Mouse (Mus musculus) retina, postnatal 1 day (tissue): ENCODE data around the gene Asz1.
A peak's percentile ranks its signal among the peaks of the same experiment; 100 is the strongest.

Experiments used
- DNase-seq: peaks from one replicate; pipeline ENCODE4 v3.0.0-alpha.2; 2012

Gene Asz1

DNA sequence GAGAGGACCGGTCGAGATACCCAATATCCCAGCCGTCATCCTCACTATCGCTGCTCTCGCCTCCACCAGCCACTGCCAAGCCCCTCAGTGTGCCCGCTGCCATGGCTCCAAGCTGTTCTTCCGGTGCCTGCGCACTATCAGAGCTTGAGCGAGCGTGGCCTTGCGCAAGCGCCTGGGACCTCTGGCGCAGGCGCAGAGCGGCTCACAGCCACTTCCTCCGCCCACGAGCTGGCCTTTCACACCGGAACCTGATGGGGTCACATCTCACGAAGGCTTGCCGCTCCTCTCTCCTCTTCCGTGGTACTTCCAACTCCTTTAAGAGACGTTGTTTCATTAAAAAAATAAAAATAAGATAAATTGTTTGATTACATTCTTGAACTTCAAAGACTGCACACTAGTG is at the start of gene Asz1:
TSS of gene Asz1 (minus strand) at position 128 of the 400 bp plus-strand sequence.
- DNase-seq = no peak

DNA sequence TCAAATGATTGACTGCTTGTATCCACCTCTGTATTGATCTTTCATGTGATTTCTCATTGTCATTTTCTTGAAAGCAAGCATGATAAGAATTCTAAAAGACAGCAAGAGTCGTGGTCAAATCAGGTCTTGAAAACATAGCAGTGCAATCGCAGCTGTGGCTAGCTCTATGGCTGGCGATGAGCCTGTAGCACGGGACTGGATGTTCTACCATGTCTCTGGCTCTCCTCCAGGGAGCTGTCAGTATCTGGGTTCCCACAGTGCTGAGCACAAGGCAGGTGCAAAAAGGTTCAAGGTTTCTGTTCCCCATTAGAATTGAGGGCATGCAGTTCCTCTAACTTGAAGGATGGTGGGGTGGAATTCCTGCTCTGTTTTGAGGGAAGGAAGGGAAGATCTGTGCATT is 44.2 kb upstream of the Asz1 start:
- DNase-seq = no peak

GRCm38 (mm10) chr6:18135246-18135645 is 26.4 kb upstream of the Asz1 start:
- no peak for DNase-seq

- DNase-seq = no peak
These were observed 19.2 kb upstream of the Asz1 start for GRCm38 (mm10) chr6:18128059-18128458.

- DNase-seq = no peak
These were observed 18.5 kb upstream of the Asz1 start for GRCm38 (mm10) chr6:18127206-18127983.

DNA sequence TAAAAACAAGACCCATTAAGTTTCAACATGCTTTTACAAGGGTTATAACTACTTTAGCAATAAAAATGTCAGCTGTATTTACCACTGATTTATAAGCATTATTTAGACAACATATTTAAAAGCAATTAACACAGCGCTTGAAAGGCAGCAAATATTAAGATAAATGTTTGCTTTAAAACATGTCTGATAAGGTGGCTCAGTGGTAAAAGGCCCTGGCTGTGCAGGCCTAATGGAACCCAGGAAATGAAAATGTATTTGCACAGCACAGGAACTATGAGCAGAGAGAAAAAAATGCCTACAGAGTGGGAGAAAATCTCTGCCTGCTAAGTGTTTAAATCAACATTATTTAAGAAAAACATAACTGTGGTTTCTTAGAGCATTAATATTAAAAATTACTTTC is 12.0 kb downstream of the Asz1 start:
- DNase-seq = no peak

- DNase-seq = no peak
These were observed 19.8 kb downstream of the Asz1 start for GRCm38 (mm10) chr6:18089098-18089497.

- DNase-seq = peak; percentile 50
These were observed 21.6 kb downstream of the Asz1 start for GRCm38 (mm10) chr6:18087160-18087804.

DNA sequence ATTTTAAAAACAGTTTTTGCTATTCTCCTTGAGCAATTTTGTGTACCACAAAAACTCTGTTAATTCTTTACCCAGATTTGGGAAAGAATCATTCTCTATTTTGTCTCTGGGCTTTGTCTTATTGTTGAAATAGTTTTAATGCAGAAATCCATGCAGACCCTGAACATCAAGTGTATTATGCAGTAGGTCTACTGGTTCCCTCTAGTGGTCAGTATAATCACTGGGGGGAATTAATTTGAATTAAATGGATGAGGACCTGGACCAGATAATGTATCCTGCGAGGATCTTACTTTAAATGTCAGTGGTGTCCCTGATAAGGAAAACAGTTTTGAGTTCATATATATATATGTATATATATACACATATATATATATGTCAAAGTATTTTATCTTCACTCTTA is 30.2 kb downstream of the Asz1 start:
- DNase-seq = peak; percentile 49

DNA sequence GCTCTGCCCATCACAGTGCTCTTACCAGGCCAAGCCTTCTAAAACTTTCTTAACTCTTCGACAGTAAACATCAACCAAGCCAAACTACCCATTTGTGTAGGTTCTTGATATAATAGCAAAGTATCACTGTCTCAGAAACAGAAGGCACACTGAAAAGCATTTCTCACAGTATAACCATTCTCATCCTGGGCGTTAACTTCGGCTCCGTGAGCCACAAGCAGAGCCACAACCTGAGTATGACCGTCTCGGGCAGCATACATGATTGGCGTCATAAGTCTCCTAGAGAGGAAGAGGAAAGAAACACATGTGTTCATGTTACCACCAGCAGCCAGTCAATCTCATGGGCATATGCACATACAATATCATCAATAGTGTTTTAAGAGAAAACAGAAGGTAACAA is 31.9 kb downstream of the Asz1 start:
- no peak for DNase-seq

DNA sequence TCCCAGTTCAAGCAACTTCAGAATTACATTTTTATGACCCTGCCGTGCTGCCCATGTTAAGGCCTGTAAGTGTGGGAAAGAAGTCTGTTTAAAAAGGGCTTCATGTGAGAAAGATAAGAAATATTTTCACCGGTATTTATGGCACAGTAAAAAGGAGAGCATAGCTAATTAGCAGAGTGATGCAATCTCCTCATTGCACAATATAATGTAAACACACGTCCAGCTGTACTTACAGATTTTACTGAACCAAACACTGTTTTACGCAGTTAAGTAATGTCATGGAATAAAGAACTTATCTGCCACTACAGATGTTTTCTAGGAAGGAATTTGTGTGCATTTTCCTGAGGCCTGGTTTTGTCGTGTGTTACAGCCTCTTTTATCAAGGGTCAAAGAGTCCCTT is 32.3 kb downstream of the Asz1 start:
- DNase-seq = no peak

DNA sequence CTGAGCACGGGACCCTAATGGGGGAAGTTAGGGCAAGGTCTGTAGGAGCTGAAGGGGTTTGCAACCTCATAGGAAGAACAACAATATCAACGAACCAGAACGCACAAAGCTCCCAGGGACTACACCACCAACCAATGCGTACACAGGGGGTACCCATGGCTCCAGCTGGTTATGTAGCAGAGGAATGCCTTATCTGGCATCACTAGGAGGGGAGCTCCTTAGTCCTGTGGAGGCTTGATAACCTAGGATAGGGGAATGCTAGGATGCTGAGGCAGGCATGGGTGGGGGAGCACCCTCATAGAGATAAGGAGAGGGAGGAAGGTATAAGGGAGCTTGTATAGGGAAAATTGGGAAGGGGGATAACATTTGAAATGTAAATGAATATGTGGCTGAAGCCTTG is 51.0 kb downstream of the Asz1 start:
- no peak for DNase-seq

DNA sequence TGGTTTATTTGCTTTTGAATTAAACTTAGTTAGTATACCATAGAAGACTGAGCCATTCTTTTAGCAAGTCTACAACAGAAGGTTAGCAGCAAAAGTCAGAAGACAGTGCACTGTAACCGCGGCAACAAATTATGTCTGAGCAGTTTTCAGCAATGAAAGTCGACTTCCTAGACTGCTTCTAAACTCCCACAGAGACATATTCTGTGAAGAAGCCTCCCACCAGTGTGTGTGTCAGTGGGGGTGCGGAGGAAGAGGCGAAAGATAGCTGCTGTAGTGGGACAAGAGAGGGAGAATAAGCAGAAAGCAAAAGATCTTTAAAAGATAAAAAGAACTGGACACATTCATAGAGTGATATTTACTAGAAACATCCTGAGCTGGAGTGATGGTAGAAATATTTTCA is 57.2 kb downstream of the Asz1 start:
- no peak for DNase-seq

- no peak for DNase-seq
These were observed 64.6 kb downstream of the Asz1 start for GRCm38 (mm10) chr6:18044299-18044698.

- no peak for DNase-seq
These were observed 65.7 kb downstream of the Asz1 start for GRCm38 (mm10) chr6:18043172-18043571.

DNA sequence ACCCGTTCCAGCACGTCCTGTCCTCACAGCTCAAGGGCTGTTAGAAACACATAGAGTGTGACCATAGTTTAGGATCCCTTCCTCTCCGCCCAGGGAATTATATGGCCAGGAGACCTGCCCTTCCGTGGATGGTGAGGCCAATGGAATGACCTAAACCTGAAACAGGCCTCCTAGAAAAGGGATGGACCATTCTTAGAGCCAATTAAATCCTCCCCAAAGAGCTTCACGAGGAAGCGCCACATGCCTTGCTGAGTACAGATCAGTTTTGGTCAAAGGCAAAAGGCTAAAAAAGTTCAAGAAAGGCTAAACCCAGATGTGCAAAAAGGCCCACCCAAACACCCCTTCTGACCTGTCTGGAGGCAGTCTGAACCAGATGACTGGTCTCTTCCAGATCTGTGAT is 76.6 kb downstream of the Asz1 start:
- DNase-seq = no peak

DNA sequence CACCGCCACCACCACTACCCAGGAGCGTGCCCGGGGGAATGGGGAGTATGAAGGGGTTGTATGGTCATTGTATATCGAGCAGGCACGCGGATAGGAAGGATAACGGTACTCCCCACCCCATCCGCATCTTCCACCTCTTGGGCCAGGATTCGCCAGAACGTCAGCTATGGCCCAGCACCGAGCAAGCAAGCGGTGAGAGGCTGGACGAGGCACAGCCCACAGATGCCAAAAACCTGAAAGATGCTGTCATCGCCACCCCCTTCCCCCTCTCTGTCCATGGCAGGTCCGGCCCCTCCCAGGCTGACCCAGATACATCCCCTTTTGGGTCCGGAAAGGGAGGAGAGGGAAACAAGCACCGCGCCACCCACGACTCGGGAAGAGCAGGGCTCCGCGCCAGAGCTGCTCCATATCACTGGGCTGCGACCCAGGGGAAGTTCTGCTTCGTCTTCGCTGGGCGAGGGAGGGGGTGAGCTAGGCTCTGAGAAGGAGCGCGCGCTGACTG is 77.3 kb downstream of the Asz1 start:
- DNase-seq = peak; percentile 62

- peak; percentile 19 for DNase-seq
These were observed 77.9 kb downstream of the Asz1 start for GRCm38 (mm10) chr6:18030868-18031508.

DNA sequence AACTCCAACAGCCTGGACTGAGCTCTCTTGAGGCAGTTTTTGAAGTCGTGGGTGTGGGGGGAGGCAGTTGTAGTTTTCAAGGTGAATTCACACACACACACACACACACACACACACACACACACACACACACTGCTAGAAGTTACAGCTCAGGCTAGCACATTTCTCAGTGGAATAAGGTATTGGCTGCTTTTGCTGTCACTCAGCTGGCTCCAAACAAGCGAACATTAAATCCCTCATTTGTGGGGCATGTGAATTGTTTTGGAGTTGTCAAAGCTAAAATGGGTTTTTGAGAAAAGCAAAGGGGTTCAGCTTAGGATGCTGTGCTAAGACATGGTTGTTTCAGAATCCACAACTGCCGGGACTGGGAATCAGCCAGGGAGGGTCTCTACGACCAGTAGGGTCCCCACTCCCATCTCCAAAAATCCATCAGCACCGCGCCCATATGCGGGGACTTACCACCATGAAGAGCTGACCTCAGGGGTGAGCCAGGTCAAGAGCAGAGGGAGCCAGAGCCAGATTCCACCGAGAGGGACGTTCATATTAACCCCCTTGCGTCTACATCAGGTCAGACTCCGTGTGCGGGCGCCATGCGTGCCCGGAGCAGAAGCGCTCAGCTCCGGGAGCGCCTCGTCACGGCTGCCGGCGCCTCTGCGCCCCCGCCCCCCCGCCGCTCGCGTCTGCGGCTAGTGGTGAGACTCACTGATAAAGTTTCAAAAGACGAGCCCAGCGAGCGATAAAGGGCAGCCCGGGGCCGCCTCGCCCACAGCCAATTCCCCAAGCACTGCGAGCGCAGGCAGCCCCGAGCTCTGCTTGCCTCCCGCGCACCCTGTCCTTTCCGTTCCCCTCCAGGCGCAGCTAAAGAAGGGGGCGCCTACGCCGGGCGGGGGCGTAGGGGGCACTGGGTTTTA is 78.9 kb downstream of the Asz1 start, which contains the start of gene Wnt2:
TSS of gene Wnt2 (minus strand) at position 840 of the 911 bp plus-strand sequence.
- DNase-seq = peak; percentile 44

GRCm38 (mm10) chr6:18024133-18024794 is 84.6 kb downstream of the Asz1 start:
- DNase-seq = peak; percentile 6

DNA sequence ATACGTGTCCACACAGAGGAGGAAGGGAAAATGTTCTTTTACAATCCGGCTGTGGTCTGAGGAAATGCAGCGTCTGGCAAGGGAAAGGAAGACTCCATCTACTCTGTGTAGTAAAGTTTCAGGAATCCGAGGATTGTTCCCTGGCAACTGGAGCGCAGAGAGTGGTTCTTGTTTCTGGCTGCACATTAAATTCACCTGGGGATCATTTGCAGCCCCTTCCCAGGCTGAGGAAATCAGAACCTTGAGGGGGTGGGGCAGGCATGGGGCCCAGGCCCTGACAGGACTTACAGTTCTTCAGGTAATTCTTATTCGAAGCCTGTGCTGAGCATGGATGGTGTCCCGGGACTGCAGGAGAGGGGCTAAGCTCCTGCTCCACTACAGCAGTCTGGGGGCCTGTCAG is 95.5 kb downstream of the Asz1 start:
- no peak for DNase-seq

DNA sequence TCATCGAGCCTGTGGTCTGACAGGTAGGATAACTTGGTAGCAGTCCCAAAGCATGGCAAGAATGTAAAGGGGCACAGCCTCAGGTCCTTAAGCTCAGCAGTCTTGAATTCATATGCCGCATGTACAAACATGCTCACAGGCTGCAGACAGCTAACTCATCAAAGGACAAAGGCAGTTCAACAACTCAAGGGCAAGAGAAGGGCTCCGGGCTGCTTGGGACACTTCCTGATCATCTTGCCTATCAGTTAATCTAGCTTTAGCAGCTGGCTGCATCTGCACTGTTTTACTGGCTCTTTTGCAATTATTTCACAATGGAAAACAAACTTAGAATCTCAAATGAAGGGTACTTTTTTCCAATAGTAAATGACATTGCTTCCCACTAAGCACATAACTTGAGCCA is 101.5 kb downstream of the Asz1 start:
- DNase-seq = no peak
